Mouse (Mus musculus): ENCODE results near the gene Gm7544.
"Not testable (repeated sequence)": the region's sequence is repeated elsewhere in the genome, so short reads cannot be mapped to it uniquely, and the experiment has no call there.

Gm7544 gene

DNA sequence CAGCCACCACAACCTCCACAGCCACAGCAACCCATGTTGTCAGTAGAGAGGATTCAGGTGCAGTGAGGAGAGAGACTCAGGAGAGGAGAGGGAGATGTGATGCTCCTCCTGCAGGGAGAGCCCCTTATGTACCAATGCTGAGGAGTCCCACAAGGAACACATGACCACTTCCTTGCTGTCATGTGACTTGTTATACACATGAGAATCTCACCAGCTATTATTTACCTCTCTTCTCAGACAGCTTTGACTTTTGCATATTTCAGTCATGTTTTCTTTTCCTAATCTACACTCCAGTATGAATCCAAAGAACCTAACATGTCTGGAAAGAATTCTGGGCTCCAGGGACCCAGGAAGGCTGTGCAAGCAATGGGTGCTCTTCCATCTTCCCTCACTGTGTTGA lies at the start of gene Gm7544:
Gene Gm7544 (minus strand): TSS at position 101 of the 400 bp plus-strand sequence.
- DNase-seq (ENCODE audit: low spot score) = not testable (repeated sequence)

DNA sequence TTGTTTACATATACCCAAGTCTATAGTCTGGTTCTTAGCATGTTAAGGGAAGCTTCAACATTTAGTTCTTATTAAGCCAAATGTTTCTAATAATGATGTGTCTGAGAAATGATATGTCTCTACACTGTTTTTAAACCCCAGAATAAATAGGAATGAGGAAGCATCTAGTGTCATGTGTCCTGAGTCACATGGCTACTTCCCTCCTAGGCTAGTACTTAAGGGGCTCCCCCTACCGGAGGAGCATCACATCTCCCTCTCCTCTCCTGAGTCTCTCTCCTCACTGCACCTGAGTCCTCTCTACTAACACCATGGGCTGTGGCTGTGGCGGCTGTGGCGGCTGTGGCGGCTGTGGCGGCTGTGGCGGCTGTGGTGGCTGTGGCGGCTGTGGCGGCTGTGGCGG lies 44.5 kb upstream of the Gm7544 start, which contains the start of gene Gm47959:
Gene Gm47959 (plus strand): TSS at position 243 of the 400 bp plus-strand sequence.
- DNase-seq (ENCODE audit: low spot score) = not testable (repeated sequence)

DNA sequence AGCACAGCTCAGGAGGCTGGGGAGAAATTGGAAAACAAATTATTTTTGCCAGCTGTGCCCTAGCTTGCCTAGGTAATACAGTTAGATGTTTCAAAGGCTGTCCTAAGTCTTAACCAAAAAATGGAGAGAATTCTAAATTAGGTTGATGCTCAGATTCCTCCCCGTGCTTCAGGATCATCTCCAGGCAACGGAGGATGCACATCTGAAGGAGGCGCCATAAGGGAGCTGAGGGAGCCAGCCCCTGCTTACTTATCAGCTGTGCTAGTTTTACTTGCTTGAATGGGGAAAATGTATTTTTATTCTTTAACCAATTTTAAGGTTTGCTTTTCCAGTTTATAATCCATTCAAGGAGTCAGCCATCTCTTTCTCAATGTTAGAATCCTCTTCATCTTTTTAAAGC lies 38.1 kb upstream of the Gm7544 start:
- no peak for DNase-seq (ENCODE audit: low spot score)

DNA sequence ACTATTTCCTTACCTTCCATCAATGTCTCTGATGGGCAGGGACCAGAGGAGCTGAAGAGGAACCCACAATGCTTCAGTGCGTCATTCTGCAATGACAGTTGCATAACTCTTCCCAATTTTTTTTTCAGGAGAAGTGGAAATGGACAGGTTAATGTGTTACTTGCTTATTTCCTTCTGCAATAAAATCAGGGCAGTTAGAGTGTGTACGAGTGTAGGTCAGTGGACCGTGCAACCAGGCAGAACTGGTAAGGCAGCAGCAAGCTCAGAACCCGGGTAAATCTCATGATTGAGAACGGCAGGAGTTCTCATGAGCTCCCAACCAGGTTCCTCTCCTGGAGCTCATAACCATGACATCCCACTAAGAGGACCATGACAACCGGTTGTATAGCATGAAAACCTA lies 36.3 kb upstream of the Gm7544 start:
- no peak for DNase-seq (ENCODE audit: low spot score)

DNA sequence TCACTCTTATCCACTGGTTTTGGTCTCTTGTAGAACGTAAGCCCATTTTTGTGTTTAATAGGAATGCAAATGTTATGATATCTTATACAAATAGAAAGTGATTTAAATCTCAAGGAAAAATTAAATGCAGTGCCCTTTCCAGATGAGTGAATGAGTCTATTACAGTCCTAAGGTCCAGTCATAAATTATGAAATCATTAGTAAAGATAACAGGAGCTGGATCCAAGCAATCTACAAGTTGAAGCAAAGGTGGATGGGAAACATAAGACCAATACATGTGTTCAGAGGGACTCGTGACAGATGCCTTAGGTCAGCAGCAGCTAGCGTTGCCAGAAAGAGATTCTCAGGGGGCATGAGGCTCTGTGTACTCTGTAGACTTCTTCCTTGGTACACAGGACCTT lies 35.8 kb upstream of the Gm7544 start:
- DNase-seq (ENCODE audit: low spot score) = no peak

DNA sequence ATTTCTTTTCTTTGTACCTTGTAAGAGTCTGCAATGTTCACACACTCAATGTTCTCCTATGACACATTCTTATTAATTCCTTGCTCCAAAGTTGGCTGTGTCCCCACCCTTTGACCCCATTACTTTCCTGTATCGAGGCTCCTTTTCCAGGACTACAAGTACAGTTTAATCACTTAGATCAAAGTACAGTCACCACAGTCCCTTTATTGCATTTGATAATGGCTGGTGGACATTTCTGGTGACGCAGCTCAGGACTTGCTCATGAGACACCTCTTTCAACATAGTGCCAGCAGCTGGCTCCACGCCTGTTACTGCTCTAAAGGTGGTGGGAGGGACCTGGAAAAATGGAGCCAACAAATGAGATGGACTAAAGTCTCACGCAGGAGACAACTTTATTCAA lies 35.2 kb upstream of the Gm7544 start:
- no peak for DNase-seq (ENCODE audit: low spot score)

DNA sequence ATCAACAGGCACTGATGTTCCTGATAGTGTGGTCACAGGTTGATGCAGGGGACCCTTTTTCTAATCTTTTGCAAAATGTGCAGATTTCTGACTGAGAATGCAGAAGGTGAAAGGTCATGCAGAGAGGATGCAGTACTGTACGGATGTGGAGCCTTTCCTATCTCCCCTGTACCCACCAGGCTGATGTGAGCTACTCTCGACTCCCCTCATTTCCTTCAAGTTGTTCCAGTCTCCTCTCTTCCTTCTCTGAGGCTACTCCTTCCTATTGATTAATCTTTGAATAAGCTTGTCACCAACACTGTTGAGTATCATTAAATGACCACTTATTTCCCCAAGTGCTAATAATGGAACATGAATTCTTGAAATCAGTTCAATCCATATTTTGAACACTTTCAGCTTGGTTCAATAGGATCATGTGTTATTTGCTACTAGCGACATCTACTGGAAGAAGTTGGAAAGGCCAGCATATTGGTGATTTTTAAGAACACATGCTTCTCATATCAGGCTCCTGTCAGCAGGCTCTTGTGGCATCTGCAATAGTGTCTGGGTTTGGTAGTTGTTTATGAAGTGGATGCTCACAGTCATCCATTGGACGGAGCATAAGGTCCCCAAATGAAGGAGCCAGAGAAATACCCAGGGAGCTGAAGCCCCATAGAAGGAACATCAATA lies 31.9 kb upstream of the Gm7544 start:
- no peak for DNase-seq (ENCODE audit: low spot score)

DNA sequence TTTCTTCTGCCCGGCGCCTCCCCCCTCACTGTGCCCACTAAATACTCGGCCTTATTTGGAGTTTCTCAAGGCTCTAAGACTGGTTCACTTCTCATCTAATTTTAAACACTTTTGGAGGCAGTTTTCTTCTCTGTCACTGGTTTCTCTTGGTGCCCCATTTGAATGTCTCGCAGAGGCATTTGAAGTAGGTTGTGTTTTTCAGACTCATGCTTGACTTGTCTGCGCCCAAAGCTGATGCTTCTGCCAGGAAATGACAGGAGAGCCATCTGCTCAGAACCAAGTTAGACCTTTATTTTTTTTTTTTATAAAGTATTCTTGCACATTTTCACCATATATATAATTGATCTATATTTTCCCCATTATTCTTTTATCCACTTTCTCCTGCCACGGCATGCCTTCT lies 30.9 kb upstream of the Gm7544 start:
- DNase-seq (ENCODE audit: low spot score) = no peak

DNA sequence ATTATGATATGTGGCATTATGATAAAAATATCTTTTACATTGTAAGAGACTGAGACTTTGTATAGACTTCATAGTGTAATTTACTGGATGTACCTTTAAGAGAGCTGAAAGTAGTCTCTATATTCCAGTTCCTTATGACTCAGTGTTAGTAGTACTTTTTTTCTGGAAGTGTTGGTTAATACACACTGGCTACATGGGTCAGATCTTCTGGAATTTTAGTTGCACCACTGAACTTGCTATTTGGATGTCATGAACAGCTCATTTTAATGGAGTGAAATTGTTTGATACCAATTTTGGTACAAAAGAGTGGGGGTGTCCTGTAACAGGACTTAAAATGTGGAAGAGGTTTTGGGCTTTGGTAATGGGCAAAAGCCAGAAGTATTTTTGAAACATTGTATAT lies 22.0 kb upstream of the Gm7544 start:
- DNase-seq (ENCODE audit: low spot score) = no peak

DNA sequence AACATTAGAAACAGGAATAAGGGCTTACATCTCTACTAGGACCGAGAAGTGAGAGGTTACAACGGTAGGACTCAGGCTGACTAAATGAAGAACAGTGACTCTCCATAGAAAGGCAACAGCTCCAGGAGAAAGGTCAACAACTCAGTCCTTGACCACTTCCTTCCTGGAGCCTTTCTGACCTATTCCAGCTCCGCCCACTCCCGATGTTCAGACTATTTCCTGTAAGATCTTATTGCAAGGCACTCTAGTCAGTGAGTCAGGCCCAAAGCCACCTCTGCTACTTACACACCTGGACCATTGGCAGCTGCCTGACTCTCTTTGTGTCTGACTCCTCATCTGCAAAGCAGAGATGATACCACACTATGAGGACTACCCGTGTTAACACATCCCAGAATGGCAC lies 19.9 kb upstream of the Gm7544 start:
- no peak for DNase-seq (ENCODE audit: low spot score)

DNA sequence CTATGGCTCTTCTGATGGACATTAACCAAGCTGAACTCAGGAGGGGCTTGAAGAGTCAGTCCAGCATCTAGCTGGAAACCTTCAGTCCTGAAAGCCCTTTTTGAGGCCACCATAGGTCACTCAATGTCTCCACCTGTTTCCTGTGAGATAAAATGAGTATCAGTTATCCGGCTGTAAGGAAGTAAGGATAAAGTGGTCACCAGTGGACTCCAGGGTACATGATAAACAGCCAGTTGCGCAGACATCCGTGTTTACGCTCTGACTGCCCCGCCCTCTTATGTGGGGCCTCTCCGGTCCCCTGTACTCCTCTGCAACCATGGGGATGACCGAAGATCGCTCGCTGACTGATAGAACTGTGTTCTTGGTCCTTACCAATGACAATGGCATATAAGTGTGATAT lies 18.5 kb upstream of the Gm7544 start:
- no peak for DNase-seq (ENCODE audit: low spot score)

DNA sequence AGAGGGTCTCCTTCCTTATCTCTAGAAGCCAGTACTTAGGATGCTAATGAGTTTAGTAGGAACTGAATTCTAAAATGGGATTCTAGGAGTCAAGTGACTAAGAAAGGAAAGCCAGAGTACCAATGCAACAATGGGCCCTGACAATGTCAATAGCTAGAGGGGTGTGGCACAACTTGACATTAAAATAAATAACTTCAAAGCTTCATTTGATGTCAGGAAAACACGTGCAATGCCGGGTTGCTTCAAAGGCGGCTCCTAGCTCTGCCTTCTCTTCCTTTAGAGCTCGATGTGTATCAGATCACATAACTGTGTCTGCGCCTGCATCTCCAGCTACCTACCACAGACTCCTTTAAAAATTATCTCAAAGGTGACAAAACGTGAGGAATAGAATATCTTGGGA lies 18.1 kb upstream of the Gm7544 start:
- DNase-seq (ENCODE audit: low spot score) = no peak

DNA sequence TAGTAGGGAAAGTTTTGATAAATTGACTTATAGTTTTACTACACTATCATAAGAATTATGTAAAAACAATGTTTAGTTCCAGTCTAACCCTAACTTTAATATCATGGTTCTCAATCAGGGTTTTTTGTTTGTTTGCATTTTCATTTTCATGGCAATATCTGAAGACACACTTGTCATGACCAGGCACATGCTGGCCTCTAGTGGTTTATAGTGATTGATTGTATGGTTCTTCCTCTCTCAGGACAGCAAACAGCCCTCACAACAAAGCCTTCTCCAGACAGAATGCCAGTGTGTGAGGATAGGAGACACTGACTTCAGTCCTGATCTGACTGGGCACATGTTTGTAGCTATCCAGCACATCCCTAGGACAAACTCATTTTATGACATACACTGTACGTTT lies 17.4 kb upstream of the Gm7544 start:
- DNase-seq (ENCODE audit: low spot score) = no peak

DNA sequence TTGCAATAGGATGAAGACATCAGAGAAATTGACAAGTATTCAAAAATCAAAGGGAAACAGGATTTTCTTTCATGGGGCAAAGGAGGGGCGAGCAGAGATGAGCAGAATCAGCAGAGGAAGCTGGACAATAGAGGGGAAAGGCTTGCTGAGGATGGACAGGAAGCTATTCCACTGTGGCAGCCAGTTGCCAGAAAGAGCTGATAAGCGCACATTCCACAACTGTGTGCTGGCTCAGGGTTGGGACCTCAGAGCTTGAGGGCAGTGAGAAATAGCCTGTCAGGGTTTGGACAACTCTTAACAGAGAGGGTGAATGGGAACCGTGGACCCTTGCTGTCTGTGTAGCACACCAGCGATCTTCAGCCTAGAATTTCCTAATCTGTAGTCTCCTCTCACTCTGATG lies 16.2 kb upstream of the Gm7544 start:
- no peak for DNase-seq (ENCODE audit: low spot score)

DNA sequence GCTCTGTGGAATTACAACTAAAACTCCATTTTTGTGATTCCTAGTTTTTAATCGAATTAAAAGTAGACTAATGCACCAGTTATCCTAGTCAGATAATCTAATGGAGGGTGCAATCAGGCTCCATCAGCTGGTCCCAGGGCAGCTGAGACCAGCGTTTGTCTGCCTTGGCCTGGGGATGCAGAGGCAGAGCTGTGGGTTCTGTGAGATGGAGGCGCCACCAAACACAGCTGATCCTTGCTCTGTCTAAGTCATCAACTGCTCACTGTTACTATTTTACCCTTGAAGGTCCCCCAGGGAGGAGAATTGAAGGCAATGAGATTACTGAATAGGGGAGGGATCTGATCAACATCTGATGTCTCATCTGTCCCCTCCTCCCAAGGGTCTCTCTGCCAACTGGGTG lies 10.6 kb upstream of the Gm7544 start:
- DNase-seq (ENCODE audit: low spot score) = no peak

DNA sequence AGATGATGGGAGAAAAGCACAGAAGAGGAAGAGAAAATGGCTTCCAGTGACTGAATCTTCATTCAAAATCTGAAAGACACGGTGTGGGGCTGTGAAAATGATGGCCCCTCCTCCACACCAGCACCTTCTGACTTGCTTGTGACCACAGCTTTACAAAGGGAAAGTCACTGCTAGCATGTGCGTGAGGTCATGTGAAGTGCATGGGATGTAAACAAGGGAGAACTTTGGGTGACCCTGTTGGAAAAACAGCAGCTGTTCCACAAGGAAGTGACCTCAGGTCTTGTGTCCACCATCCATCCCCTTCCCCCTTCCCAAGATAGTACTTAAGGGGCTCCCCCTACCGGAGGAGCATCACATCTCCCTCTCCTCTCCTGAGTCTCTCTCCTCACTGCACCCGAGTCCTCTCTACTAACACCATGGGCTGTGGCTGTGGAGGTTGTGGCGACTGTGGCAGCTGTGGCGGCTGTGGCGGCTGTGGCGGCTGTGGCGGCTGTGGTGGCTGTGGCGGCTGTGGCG lies 4.1 kb upstream of the Gm7544 start, which contains the start of gene Gm47955:
Gene Gm47955 (plus strand): TSS at position 417 of the 516 bp plus-strand sequence.
- no peak for DNase-seq (ENCODE audit: low spot score)

DNA sequence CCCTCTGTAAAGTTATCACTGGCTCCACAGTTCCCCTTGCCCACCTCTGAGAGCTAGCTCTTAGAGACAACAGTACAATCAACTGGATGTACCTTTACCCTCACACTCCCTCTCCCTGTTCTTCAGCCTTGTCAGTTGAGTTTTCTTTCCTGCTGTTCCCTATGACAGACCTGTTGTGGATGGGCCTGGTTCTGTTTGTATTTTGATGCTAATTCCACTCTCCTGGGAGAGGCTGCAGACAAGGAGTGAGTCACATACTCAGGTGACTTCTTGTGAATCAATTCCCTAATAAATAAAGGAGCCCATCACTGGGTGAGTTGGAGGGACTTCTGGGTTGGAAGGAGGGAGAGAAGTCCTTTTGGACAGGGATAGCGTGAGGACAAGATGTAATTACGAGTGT lies 7.2 kb downstream of the Gm7544 start:
- DNase-seq (ENCODE audit: low spot score) = no peak

DNA sequence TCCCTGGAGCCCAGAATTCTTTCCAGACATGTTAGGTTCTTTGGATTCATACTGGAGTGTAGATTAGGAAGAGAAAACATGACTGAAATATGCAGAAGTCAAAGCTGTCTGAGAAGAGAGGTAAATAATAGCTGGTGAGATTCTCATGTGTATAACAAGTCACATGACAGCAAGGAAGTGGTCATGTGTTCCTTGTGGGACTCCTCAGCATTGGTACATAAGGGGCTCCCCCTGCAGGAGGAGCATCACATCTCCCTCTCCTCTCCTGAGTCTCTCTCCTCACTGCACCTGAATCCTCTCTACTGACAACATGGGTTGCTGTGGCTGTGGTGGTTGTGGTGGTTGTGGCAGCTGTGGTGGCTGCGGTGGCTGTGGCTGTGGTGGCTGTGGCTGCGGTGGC lies 9.8 kb downstream of the Gm7544 start:
- not testable (repeated sequence) for DNase-seq (ENCODE audit: low spot score)

DNA sequence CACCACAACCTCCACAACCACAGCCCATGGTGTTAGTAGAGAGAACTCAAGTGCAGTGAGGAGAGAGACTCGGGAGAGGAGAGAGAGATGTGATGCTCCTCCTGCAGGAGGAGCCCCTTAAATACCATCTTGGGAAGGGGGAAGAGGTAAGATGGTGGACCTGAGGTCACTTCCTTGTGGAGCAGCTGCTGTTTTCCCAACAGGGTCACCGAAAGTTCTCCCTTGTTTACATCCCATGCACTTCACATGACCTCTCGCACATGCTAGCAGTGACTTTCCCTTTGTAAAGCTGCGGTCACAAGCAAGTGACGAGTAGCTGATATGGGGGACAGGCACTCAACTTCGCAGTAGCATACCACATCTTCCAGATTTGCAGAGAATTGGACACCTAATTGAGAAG lies 12.5 kb downstream of the Gm7544 start, which contains the start of gene A030003K21Rik:
Gene A030003K21Rik (minus strand): TSS at position 94 of the 400 bp plus-strand sequence.
- not testable (repeated sequence) for DNase-seq (ENCODE audit: low spot score)

DNA sequence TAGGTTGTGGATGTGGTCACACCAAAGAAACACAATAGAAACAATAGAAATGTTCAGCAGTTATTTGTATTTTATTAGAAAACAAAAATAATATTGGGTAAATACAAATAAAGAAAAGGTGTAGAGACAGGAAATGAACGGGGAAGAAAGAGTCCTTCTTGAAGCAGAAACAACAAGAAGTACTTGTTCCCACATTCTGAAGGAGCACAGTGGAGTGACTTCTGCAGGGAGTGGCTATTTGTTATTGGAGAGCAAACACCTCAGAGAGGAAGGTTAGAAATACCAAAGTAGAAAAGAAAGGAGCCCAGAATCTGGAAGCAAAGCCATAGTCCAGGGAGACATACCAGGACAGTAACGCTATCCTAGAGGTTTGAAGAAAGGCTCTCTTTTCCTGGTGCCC lies 13.3 kb downstream of the Gm7544 start:
- not testable (repeated sequence) for DNase-seq (ENCODE audit: low spot score)

DNA sequence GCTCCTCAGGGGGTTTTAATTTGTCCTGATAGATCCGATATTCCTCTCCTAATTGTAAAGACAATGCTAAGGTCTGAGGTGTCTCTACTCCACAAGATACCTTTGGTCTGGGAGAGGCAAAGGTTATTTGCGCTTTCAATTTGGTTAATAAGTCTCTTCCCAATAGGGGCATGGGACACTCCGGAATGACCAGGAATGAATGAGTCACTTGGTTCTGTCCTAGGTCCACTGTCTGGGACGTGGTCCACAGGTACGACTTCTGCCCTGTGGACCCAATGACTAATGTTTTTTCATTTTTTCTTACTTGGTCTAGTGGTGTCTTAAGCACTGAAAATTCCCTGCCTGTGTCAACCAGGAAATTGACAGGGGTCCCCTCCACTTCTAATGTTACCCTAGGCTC lies 17.1 kb downstream of the Gm7544 start:
- no peak for DNase-seq (ENCODE audit: low spot score)

DNA sequence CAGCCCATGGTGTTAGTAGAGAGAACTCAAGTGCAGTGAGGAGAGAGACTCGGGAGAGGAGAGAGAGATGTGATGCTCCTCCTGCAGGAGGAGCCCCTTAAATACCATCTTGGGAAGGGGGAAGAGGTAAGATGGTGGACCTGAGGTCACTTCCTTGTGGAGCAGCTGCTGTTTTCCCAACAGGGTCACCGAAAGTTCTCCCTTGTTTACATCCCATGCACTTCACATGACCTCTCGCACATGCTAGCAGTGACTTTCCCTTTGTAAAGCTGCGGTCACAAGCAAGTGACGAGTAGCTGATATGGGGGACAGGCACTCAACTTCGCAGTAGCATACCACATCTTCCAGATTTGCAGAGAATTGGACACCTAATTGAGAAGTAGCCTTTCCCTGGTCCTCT lies 24.5 kb downstream of the Gm7544 start, which contains the start of gene Gm6217:
Gene Gm6217 (minus strand): TSS at position 74 of the 400 bp plus-strand sequence.
- not testable (repeated sequence) for DNase-seq (ENCODE audit: low spot score)

DNA sequence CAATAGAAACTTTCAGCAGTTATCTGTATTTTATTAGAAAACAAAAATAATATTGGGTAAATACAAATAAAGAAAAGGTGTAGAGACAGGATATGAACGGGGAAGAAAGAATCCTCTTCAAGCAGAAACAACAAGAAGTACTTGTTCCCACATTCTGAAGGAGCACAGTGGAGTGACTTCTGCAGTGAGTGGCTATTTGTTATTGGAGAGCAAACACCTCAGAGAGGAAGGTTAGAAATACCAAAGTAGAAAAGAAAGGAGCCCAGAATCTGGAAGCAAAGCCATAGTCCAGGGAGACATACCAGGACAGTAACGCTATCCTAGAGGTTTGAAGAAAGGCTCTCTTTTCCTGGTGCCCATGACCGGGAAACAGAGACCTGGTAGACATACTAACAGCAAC lies 25.3 kb downstream of the Gm7544 start:
- not testable (repeated sequence) for DNase-seq (ENCODE audit: low spot score)

DNA sequence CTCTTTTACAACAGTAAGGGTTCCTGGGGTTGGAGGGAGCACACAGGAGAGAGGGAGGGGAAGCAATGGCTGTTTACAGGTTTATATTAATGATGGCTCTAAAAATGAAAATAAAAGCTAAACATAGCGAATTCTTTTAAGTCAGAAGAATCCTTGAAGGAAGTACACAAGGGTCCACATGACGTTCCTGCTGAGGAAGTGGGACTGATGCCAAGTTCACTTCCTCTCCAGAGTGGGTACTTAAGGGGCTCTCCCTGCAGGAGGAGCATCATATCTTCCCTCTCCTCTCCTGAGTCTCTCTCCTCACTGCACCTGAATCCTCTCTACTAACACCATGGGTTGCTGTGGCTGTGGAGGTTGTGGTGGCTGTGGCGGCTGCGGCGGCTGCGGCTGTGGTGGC lies 31.2 kb downstream of the Gm7544 start, which contains the start of gene A030014E15Rik:
Gene A030014E15Rik (plus strand): TSS at position 268 of the 400 bp plus-strand sequence.
- no peak for DNase-seq (ENCODE audit: low spot score)

Measured in urinary bladder, postnatal 10 days (tissue).